Mouse (Mus musculus) ES-Bruce4 (cell line): ENCODE data around the gene Zfp354b. TPM values are rescaled to one million over a fixed set of nuclear protein-coding genes. Genes with fewer than 3 reads are reported as not detected.

ENCODE experiments used
- H3K27ac ChIP-seq: 2 replicates; pipeline ENCODE4 v1.5.1; 2012; ENCODE audit warnings: low read length, inconsistent platforms; ENCODE audit not compliant: insufficient read depth
- H3K27me3 ChIP-seq: 2 replicates; pipeline ENCODE4 v1.6.1; 2012; ENCODE audit warnings: mild to moderate bottlenecking, low read length, inconsistent platforms; ENCODE audit not compliant: control insufficient read depth, poor library complexity, insufficient read depth, severe bottlenecking
- H3K36me3 ChIP-seq: 2 replicates; pipeline ENCODE4 v1.6.1; 2012; ENCODE audit warnings: inconsistent platforms, mild to moderate bottlenecking, low read length, moderate library complexity; ENCODE audit not compliant: control insufficient read depth, poor library complexity, insufficient read depth, severe bottlenecking
- H3K4me1 ChIP-seq: one replicate; pipeline ENCODE4 v1.8.1; 2011; ENCODE audit warnings: low read length; ENCODE audit not compliant: control insufficient read depth, insufficient read depth
- H3K4me3 ChIP-seq: 2 replicates; pipeline ENCODE4 v1.5.1; 2011; ENCODE audit warnings: low read depth, mild to moderate bottlenecking, low read length
- H3K9ac ChIP-seq: 2 replicates; pipeline ENCODE4 v1.6.1; 2012; ENCODE audit warnings: low read depth, mild to moderate bottlenecking, inconsistent platforms; ENCODE audit not compliant: poor library complexity, severe bottlenecking
- H3K9me3 ChIP-seq: replicated peaks from 2 replicates; pipeline ENCODE4 v1.6.1; 2012; ENCODE audit warnings: mild to moderate bottlenecking, low read length, inconsistent platforms; ENCODE audit not compliant: control insufficient read depth, poor library complexity, insufficient read depth, severe bottlenecking
- CTCF ChIP-seq: IDR thresholded peaks from one replicate; pipeline ENCODE4 v1.8.1; 2011; ENCODE audit warnings: low read depth, low read length
- EP300 ChIP-seq: IDR thresholded peaks from 2 replicates; pipeline ENCODE4 v1.6.1; 2011; ENCODE audit warnings: low read depth, low read length; ENCODE audit not compliant: insufficient read depth
- POLR2A ChIP-seq: IDR thresholded peaks from one replicate; pipeline ENCODE4 v1.8.1; 2011; ENCODE audit warnings: low read length; ENCODE audit not compliant: insufficient read depth
- polyA plus RNA-seq: library from polyadenylated mRNA; stranded (reverse); fragments of >200 nt; gene quantifications from 2 replicates; pipeline ENCODE4 v1.2.4, GENCODE M21; 2011; ENCODE audit warnings: low read depth; ENCODE audit not compliant: missing spikeins, insufficient read depth, insufficient read length

The Zfp354b gene
- polyA plus RNA-seq, 1 experiment = 0.52 TPM

DNA sequence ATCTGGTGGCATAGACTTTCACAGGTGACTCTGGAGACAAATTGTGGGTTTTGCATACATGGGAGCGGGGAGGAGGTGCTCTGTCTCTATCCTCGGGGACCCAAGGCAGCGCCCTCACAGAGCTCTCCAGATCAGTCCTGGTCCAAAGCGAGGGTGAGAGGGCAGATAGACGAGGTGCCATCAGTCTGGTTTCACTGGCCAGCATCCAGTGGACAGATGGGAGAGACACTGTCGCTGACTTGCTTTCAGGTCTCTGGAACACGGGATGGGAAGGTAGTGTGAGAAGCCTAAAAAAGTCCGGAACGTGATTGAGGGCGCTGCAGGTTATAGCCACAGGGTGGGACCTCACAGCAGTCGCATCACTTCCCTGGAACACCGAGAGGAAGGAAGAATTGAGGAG is 11.0 kb upstream of the Zfp354b start:
- no peak for TF ChIP-seq POLR2A
- no peak for TF ChIP-seq EP300
- no peak for TF ChIP-seq CTCF
- Histone ChIP-seq H3K27ac (no peak overlapping the region), H3K4me1 (no peaks in the 10 kb centered on the region), H3K27me3 (0 out of 2 replicates have a peak, but pooled peaks cover 2% of the 10 kb centered on the region), H3K36me3 (no peaks in the 10 kb centered on the region), H3K4me3 (no peak overlapping the region), H3K9me3 (no peaks in the 10 kb centered on the region), H3K9ac (no peak overlapping the region)

DNA sequence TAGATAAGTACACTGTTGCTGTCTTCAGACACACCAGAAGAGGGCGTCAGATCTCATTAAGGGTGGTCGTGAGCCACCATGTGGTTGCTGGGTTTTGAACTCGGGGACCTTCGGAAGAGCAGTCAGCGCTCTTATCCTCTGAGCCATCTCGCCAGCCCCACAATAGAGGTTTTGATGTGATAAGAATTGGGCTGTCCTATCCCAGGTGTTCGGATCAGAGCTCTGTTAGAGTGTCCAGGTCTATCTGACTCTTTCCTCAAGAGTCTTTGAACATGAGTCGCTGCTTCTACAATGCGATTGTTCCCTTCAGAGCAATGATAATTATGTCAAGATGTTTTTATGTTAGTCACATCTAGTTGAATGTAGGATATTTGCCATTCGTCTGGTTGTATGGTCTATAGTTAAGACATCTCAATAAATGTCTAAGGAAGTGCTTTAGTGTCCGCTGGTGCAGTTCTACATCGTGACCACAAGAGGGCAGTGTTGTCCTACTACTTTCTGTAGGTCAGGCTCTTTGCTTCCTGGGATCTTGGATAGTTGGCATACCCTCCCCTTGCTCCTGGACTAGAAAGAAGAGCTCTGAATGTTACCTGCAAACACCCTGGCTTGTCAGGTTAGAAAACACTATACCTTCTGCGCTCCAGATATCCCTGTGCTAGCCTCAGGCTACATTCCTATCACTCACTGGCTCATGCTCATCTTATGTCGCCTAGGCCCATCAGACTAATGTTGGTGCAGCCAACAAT is 8.4 kb upstream of the Zfp354b start:
- H3K27me3 ChIP-seq = 0 out of 2 replicates have a peak, but pooled peaks cover 2% of the 10 kb centered on the region
- no peak overlapping the region for H3K9ac ChIP-seq
- no peak overlapping the region for H3K27ac ChIP-seq
- TF ChIP-seq POLR2A = no peak
- peak; percentile 35 for TF ChIP-seq CTCF
- TF ChIP-seq EP300 = no peak
- H3K4me3 ChIP-seq = no peak overlapping the region
- no peaks in the 10 kb centered on the region for H3K36me3 ChIP-seq
- H3K9me3 ChIP-seq = no peaks in the 10 kb centered on the region
- H3K4me1 ChIP-seq = no peaks in the 10 kb centered on the region

DNA sequence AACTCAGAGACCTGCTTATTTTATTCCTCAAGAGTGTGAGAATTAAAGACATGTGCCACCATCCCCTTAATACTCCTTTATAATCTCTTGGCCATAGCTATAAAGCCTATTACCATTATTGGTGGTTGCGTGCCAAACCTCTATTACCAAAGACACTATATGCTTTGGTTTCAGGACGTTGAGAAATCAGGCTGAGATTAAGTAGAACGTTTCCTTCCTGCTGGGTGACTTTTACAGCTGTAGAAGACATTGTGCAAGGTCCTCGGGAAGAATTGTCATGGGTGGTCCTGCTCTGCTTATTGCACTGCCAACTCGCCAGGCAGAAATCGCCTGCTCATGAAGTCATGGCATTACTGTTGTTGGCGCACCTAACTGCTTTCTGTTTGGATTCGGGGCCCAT is 7.0 kb upstream of the Zfp354b start:
- no peak for TF ChIP-seq POLR2A
- no peak for TF ChIP-seq CTCF
- TF ChIP-seq EP300 = no peak
- no peak overlapping the region for H3K9ac ChIP-seq
- H3K9me3 ChIP-seq = no peaks in the 10 kb centered on the region
- H3K27ac ChIP-seq = no peak overlapping the region
- no peaks in the 10 kb centered on the region for H3K4me1 ChIP-seq
- no peaks in the 10 kb centered on the region for H3K36me3 ChIP-seq
- H3K27me3 ChIP-seq = 0 out of 2 replicates have a peak, but pooled peaks cover 2% of the 10 kb centered on the region
- no peak overlapping the region for H3K4me3 ChIP-seq

DNA sequence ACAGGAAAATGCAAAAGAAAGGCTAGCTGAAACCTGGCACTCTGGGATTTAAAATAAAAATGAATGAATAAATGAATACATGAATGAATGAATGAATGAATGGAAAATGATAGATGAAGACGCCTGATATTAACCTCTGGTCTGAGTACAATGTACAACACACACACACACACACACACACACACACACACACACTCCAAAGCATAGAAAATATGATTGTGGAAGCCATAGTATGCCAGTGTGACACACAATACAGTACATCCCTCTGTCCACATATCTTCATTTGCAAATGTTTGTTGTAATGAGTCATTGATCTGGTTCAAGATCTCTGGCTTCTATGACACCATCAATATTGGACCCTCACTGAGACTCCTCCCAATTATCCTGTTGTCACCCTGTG is 607 bp upstream of the Zfp354b start:
- H3K4me3 ChIP-seq = no peak overlapping the region
- TF ChIP-seq EP300 (no peak), POLR2A (no peak), CTCF (no peak)
- H3K4me1 ChIP-seq = no peaks in the 10 kb centered on the region
- H3K27me3 ChIP-seq = no peaks in the 10 kb centered on the region
- H3K9ac ChIP-seq = peak overlapping the region; percentile 73; the same call in 1 of the 2 replicates
- H3K36me3 ChIP-seq = no peaks in the 10 kb centered on the region
- no peak overlapping the region for H3K27ac ChIP-seq
- no peaks in the 10 kb centered on the region for H3K9me3 ChIP-seq

- H3K36me3 ChIP-seq = no peaks in the 10 kb centered on the region
- no peaks in the 10 kb centered on the region for H3K9me3 ChIP-seq
- H3K4me3 ChIP-seq = peak overlapping the region; percentile 92
- H3K9ac ChIP-seq = peak overlapping the region; percentile 73
- TF ChIP-seq CTCF (no peak), POLR2A (no peak), EP300 (no peak)
- H3K4me1 ChIP-seq = no peaks in the 10 kb centered on the region
- no peaks in the 10 kb centered on the region for H3K27me3 ChIP-seq
- no peak overlapping the region for H3K27ac ChIP-seq
Observed at GRCm38 (mm10) chr11:50931021-50931420, 412 bp downstream of the Zfp354b start.

DNA sequence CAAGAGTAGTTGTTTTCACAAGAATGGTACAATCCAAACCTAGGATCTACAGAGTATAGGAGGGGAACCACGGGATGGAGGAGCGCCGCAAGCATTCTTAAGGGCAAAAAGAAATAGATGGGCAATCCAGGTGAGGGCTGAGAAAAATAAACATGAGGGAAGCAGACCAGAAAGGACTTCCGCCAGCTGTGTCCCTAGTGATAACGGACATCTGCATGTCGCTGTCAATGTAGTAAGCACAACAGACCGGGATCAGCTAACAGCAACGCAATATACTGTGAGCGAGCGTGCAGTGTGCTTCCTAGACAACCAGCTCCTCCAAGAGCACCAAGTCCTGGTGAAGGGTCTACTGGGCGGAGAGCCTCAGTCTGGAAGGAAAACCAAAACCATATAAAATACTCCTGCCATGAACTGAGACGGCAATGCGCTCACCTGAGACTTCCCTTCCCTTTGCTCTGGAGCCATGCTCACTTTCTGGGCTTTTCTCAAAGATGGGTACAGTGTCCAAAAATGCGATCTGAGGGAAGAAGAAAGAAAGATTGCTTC is 891 bp downstream of the Zfp354b start:
- Histone ChIP-seq H3K27me3 (no peaks in the 10 kb centered on the region), H3K4me1 (no peaks in the 10 kb centered on the region), H3K36me3 (no peaks in the 10 kb centered on the region), H3K27ac (no peak overlapping the region), H3K4me3 (peak overlapping the region; percentile 92), H3K9me3 (no peaks in the 10 kb centered on the region), H3K9ac (peak overlapping the region; percentile 73; the same call in 1 of the 2 replicates)
- TF ChIP-seq CTCF = no peak
- no peak for TF ChIP-seq POLR2A
- no peak for TF ChIP-seq EP300
